Mouse (Mus musculus): Measurements from ENCODE around the gene Palm3.

Palm3 gene

DNA sequence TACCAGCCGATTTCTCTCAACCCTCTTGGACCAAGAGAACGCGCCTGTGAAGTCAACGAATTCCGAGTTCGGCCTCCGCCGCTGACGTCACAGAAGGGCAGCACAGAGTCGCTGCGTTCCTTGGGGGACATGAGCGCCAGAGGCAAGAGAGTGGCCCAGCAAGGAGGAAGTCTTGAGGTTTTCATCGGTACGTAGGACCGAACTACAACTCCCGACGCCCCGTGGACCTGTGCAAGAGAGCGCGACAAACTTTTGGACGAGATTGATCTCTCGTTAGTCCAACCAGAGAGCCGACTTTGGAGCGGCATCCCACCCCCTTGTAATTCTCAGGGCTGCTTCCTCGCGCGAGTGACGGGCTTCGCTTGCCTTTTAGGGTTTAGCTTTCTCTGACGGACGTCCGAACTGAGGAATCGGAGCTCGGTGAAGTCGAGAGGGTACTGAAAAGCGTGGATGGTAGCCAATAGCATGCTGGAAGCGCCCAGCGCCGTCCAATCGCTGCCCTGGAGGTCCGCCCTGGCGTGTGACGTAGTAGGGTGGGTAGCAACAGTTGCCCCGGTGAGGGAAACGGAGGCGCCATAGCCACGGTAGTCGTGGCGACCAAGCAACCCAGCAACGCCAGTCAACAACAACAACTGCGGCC is 45.1 kb downstream of the Palm3 start, which contains the start of gene Rfx1:
TSS of gene Rfx1 (plus strand) at position 544 of the 640 bp plus-strand sequence.
- peak; percentile 100 for DNase-seq (ENCODE audit: low read depth, low spot score)

DNA sequence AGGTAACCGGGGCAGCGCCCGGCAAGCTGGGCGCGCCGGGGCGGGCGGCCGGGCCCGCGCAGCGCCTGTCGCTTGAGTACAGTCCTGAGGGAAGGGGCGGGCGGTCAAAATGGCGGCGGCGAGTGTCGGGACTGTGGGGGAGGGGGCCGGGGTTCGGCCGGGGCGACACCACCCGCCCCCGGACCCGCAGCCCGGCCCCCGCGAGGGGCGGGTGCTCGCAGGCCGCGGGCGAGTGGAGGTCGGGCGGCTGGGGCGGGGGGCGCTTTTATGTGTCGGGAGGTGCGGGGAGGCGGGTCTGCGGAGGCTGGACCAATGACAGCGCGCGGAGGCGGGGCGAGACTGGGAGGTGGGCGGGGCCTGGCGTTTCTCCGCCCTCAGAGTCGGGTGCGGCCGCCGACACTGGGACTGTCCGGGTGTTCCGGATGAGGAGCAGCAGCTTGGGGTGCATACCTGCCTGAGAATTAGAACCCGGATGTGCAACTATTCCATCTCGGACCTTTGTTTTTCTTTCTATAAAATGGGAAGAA is 45.8 kb downstream of the Palm3 start:
- peak; percentile 95 for DNase-seq (ENCODE audit: low read depth, low spot score)

DNA sequence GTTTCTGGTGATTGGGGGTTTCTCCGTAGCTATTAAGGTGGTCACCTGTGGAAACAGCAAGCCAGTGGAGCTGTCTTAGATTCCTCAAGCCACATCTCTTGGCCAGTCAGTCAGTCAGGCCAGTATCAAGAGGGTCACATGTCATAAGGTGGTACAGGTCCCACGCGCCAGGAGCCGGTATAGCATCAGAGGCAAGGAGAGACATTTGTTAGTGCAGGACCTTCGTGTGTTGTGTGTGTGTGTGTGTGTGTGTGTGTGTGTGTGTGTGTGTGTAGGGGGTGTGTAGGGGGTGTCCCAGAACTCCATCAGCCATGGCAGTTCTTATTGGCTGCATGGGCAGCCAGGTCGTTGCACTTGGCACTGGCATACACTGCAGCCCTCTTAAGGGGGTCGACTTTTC is 46.6 kb downstream of the Palm3 start:
- DNase-seq (ENCODE audit: low read depth, low spot score) = no peak

DNA sequence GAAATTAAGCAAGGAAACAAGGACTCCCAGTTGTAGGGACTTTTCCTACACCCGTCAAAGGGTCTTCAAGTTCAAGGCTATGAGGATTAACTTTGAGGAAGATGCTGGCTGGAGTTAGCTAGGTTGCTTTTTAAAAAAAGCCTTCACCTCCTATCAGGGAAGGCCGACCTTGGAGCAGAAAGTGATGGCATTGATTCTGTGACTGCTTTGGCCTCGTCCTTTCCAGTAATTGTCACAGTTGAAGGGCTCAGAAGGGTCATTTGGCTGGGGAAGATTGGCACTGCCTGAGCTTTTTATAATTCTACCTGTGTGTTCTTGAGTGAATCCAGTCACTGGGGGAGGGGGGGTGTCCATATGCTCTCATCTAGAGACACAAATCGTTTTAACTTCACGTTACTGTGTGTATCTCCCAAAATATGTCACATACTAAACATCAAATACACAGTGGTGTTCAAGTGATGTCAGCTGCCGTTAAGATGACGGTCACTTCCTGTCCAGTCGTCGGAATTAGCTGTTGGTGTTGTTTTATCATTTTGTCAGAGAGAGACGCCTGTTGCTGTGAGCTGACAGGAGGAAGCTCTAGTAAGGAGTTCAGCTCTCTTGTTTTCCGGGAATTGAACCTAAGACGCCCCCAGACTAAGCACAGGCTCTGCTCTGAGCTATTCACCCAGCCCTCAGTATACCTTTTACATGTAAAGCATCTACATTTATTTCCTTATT is 47.2 kb downstream of the Palm3 start:
- no peak for DNase-seq (ENCODE audit: low read depth, low spot score)

DNA sequence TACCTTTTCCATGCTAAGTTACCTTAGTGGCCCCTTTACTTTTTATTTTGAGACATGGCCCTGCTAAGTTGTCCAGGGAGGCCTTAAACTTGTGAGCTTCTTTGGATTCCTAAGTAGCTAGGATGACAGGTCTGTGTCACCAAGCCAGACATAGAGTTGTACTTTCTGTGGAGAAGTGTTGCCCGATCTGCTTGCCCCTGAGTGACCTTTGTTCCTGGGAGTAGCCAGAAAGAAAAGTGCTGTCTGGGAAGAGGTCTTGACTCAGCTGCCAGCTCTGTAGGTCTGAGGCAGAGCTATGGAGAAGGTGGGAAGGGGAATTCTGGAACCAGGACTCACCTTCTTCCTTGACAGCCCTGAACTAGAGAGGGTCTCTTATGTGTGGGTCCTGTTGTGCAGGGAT is 47.9 kb downstream of the Palm3 start:
- DNase-seq (ENCODE audit: low read depth, low spot score) = no peak

DNA sequence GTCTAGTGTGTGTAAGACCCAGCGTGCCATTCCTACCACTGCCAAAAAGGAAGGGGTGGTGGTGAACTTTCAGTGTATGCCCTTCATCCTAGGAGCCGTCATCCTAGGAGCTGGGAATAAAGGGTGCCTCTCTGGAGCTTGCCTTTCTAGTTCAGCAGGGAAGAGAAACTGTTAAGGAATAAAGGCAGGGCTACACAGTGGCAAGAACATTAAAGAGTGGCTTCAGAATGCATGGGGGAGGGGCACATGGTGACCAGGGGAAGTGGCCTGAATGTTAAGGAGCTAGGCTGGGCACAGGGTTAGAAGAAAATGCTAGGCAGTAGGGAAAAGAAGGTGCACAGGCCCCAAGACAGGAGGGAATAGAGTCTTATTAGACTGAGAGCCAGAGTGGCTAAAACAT is 48.5 kb downstream of the Palm3 start:
- no peak for DNase-seq (ENCODE audit: low read depth, low spot score)

DNA sequence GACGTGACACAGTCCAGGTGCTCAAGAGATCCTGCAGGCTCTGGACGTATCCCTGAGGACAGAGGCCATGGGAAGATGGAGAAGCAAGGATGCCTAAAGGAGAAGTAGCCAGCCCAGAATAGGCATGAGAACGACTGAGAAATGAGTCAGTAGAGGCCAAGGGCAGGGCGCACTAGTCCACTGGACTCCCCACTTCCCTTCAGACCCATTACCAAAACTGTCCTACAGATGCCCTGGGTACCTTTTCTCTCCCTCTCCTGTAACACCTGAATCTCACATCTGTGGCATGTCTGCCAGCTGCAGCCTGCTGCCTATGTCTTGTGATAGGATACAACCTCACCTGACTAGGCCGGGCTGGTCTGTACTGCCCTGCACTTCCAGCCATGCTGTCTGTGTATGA is 49.0 kb downstream of the Palm3 start:
- DNase-seq (ENCODE audit: low read depth, low spot score) = no peak

DNA sequence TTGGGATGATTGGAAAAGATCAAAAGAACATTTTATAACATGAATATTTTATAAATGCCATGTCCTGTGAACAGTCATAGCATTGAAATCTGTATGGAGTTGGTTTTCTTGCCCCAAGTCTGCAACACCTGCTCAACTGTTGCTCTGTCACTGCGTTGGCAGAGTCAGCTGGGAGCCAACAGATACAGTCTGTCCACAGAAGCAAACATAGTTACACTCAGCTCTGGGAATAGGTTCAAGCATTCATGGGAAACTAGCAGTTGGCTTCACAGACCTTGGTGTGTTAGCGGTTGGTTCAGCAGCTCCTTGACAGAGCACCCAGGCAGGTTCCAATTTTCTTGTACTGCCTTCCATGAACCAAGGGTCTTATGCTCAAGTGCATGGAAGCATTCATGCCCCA is 49.4 kb downstream of the Palm3 start:
- DNase-seq (ENCODE audit: low read depth, low spot score) = no peak

DNA sequence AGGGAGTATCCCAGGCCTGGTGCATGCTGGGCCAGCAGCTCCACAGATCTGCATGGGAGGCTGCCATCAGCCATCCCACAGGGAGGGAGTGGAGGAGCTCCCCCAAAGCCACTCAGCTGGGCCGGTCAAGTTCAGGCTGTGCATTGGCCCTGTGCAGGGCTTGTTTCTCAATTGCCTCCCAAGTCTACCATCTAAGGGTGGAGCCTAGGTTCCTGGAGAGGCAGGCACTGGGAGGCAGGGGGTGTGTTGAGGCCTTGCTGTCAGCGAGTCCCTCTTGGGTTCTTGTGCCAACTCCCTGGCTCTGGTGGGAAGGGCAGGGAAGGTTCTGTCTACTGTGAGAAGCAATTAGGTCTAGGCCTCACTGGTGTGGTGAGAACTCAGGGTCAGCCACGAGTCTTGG is 50.6 kb downstream of the Palm3 start:
- DNase-seq (ENCODE audit: low read depth, low spot score) = no peak

DNA sequence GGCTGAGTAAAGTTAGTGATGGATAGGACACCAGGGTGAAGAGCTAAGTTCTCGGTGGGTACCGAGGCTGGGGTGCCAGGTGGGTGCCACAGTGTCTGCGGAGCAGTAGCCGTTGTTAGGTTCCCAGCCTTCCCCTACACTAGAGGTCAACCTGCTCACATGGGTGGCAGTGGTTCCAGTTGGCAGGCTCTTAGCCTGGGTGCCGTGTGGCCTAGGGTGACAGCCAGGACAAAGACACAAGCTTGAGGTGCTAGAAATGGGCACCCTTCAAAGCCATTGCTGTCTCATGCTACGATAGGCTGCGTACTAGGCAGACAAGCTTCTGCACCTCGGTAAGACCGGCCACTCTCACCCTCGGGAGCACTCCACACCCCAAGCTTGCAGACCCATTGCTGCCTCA is 51.0 kb downstream of the Palm3 start:
- DNase-seq (ENCODE audit: low read depth, low spot score) = no peak

DNA sequence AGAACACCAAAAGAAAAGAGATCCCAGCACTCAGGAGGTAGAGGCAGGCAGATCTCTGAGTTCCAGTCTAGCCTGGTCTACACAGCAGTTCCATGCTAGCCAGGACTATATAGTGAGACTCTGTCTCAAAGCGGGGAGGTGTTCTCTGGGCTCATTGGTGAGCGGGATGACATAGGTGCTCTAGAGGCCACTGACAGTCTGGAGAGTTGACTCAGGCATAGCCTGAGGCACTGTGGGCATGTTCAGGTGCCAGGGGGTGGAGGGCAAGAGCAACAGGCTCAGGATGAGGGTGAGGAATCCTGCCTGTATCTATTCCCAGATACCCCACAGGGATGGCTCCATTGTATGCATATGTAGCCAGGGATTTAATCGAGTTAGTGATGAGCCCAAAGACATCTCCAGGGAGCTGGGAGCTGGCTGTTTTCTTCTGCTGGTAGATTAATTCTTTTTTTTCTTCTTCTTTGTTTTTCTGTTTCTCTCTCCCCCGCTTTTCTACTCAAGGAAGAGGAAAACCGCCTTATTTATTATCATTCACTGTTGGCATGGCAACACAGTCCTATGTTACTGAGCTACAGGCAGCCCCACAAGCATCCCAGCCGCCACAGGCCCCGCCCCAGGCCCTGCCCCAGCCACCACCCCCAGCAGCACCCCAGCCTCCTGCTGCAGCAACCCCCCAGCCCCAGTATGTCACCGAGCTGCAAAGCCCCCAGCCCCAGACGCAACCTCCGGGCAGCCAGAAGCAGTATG is 52.1 kb downstream of the Palm3 start:
- no peak for DNase-seq (ENCODE audit: low read depth, low spot score)

DNA sequence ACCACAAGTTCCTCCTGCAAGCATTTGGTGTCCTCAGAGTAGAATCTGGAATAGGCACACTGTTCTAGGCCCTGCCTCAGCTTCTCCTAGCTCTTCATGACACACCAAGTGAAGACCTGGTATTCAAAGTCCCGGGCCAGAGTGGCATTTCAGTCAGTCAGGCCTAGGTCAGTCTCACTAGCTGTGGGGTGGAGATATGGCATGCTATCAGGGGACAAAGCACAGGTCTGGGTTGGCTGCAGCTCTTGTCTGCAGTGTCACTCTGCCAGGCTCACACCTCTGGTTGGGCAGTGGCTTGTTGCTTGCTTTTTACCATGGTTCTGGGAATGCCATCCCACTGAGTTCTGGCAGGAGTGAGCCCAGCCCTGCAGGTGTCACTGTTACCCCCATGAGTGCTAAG is 55.1 kb downstream of the Palm3 start:
- no peak for DNase-seq (ENCODE audit: low read depth, low spot score)

DNA sequence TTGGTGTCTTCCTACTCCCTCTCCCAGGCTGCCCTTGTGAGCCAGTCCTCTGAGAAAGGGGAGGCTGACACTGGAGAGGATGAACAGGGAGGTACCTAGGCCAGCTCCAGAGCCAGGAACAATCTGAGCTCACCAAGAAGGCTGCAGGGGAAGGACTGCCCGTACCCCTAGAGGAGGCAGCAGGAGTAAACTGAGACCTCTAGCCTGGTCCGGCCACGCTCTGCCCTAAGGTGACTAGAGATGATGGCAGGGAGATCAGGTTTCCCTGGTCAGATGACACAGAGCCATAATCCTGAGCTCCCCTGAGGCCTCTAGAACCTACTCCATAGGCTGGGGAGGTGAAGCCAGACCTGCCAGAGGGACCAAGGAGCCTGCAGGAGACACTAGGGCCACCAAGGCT is 55.6 kb downstream of the Palm3 start:
- DNase-seq (ENCODE audit: low read depth, low spot score) = no peak

DNA sequence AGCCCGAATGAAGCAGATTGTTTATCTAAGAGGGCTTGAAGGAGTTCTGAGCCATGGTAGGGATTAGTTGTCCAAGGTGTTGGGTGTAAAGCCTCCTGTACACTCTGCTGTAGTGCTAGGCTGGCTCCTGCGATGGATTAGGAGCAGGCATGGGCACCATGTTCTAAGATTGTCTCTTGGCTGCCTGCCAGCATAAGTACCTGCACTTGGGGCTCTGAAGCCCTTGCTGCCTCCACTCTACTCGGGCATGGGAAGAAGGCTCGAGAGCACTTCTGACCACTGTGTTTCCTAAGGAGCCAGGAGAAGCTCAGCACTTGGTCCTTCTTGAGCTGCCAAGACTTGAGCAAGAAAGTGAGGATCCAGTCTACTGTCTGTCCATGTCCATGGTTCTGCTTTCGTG is 57.9 kb downstream of the Palm3 start:
- DNase-seq (ENCODE audit: low read depth, low spot score) = no peak
